Mouse (Mus musculus): Measurements from ENCODE around the gene Mymk. TPM values are rescaled to one million over a fixed set of nuclear protein-coding genes. Genes with fewer than 3 reads are reported as not detected.

The Mymk gene
- polyA plus RNA-seq, 1 experiment from 2014 or later, result 0.35 TPM

DNA sequence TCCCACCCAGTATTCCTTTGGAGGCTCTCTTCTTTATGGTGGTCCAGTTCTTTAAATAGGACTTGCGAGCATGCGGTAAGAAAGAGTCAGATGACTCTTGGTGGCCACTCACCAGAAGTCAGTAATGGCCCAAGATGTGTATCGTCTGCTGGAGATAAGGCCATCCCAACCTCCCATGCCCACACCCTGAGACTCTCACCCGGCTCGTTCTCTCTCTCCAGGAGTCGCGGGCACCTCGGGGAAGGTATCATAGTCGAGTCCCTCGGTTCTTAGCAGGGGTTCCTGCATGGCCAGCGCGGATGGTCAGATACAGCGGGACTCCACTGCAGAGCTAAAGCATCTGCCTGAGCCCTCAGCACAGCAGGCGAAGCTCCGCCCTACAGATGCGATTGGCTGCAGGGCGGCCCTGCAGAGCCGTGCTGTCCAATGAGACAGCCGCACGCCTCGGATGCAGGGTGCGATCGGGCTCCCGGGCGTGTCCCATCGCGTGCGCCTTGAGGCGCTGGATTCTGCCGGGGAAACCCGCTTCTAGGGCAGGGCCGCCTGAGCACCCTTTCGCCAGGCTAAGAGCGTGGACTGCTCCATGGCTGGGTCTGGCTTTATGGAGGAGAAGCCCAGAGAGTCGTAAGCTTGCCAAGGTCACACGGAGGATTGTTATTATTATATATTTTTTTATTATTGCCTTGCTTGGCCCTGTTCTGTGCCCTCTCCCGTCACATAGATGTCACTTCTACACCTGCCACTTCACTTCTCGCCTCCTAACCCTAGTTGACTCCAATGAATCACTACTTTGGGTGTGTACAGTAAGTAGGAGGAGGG, 44.2 kb downstream of the Mymk start, which contains the start of gene Slc2a6:
TSS of gene Slc2a6 (minus strand) at position 381 of the 819 bp plus-strand sequence.
- Histone ChIP-seq H3K4me2 (peak within 1 kb of the TSS; percentile 56), H3K9ac (peak within 1 kb of the TSS; percentile 39), H3K27ac (replicated peaks) (peak within 1 kb of the TSS; percentile 61), H3K27me3 (peaks cover 8% of the 10 kb centered on the region; the same call in 1 of the 2 replicates), H3K36me3 (no peaks in the 10 kb centered on the region), H3K4me3 (peak within 1 kb of the TSS; percentile 42), H3K4me1 (replicated peaks) (peaks cover 14% of the 10 kb centered on the region), H3K9me3 (no peaks in the 10 kb centered on the region)
- 1% methylated on average over 38 of the region's 38 CpGs for WGBS
- ATAC-seq (ENCODE audit: low FRiP score, low read depth), result peak; percentile 98

- Histone ChIP-seq H3K4me1 (replicated peaks) (peaks cover 14% of the 10 kb centered on the region), H3K36me3 (no peaks in the 10 kb centered on the region), H3K4me3 (peak overlapping the region; percentile 42), H3K27me3 (peaks cover 8% of the 10 kb centered on the region; the same call in 1 of the 2 replicates), H3K9me3 (no peaks in the 10 kb centered on the region), H3K4me2 (peak overlapping the region; percentile 56), H3K9ac (peak overlapping the region; percentile 39), H3K27ac (replicated peaks) (peak overlapping the region; percentile 61)
- ATAC-seq (ENCODE audit: low FRiP score, low read depth), result no peak
- 70% methylated on average over 10 of the region's 10 CpGs for WGBS
These were observed 44.9 kb downstream of the Mymk start for GRCm38 (mm10) chr2:27026857-27027617.

- H3K9me3 ChIP-seq, result no peaks in the 10 kb centered on the region
- no peak overlapping the region; the same call in 1 of the 2 replicates for H3K27ac ChIP-seq (replicated peaks)
- 0 out of 2 replicates have a peak, but pooled peaks cover 2% of the 10 kb centered on the region for H3K36me3 ChIP-seq
- H3K4me1 ChIP-seq (replicated peaks), result peaks cover 14% of the 10 kb centered on the region
- ATAC-seq (ENCODE audit: low FRiP score, low read depth), result no peak
- no peak overlapping the region for H3K9ac ChIP-seq
- H3K4me3 ChIP-seq, result no peak overlapping the region
- WGBS, result 90% methylated on average over 3 of the region's 3 CpGs
- peak overlapping the region; percentile 56 for H3K4me2 ChIP-seq
- H3K27me3 ChIP-seq, result peaks cover 8% of the 10 kb centered on the region; the same call in 1 of the 2 replicates
These were observed 45.6 kb downstream of the Mymk start for GRCm38 (mm10) chr2:27026332-27026731.

DNA sequence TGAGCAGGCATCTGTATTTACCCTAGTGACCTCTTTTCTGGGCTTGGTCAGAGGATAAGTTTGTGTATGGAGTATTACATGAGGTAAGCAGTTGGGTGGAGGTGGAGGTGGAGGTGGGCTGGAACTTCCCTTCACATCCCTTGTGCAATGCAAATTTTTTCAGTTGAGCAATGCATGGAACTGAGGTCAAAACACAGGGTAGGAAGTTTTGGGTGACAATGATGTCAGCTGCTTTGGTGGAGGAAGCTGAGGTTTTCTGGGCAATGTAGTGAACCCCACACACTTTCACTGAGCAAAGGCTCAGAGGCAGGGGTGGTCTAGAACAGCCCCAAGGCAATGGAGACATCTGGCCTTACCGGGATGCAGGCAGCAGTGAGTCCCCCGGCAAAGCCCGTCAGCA, 46.4 kb downstream of the Mymk start:
- 0 out of 2 replicates have a peak, but pooled peaks cover 2% of the 10 kb centered on the region for H3K36me3 ChIP-seq
- H3K4me2 ChIP-seq, result no peak overlapping the region
- no peak for ATAC-seq (ENCODE audit: low FRiP score, low read depth)
- H3K9me3 ChIP-seq, result no peaks in the 10 kb centered on the region
- 81% methylated on average over 3 of the region's 3 CpGs for WGBS
- no peak overlapping the region for H3K27ac ChIP-seq (replicated peaks)
- peaks cover 8% of the 10 kb centered on the region; the same call in 1 of the 2 replicates for H3K27me3 ChIP-seq
- no peak overlapping the region for H3K4me3 ChIP-seq
- no peak overlapping the region for H3K9ac ChIP-seq
- peaks cover 14% of the 10 kb centered on the region for H3K4me1 ChIP-seq (replicated peaks)

GRCm38 (mm10) chr2:27024136-27024535, 47.8 kb downstream of the Mymk start:
- 0 out of 2 replicates have a peak, but pooled peaks cover 8% of the 10 kb centered on the region for H3K36me3 ChIP-seq
- no peak overlapping the region for H3K27ac ChIP-seq (replicated peaks)
- H3K4me1 ChIP-seq (replicated peaks), result peaks cover 14% of the 10 kb centered on the region
- no peak overlapping the region for H3K4me3 ChIP-seq
- H3K27me3 ChIP-seq, result peaks cover 3% of the 10 kb centered on the region; the same call in 1 of the 2 replicates
- ATAC-seq (ENCODE audit: low FRiP score, low read depth), result no peak
- no peak overlapping the region for H3K4me2 ChIP-seq
- WGBS, result 82% methylated on average over 14 of the region's 14 CpGs
- H3K9ac ChIP-seq, result no peak overlapping the region
- no peaks in the 10 kb centered on the region for H3K9me3 ChIP-seq

DNA sequence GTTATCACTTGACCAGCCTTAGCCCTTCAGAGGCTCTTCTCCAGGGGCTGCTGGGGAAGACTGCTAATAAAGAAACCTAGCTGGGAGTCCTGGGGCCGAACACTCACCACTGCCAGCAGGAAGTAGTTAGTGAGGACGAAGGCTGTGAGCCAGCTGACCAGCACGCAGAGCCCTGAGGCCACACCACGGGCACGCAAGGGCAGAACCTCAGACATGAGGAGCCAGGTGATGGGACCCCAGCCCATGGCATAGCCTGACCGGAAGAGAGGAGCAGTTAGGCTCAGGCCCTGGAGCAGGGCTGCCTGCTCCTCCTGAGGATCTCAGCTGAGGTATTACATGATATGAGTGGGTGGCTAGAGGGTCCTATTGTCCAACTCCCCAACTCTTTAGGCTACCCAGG, 49.4 kb downstream of the Mymk start:
- H3K27me3 ChIP-seq, result no peaks in the 10 kb centered on the region
- whole genome bisulfite sequencing, result 80% methylated on average over 6 of the region's 6 CpGs
- H3K9ac ChIP-seq, result no peak overlapping the region

GRCm38 (mm10) chr2:27021103-27021502, 50.9 kb downstream of the Mymk start:
- Histone ChIP-seq H3K27ac (replicated peaks) (no peak overlapping the region), H3K9ac (no peak overlapping the region), H3K4me2 (no peak overlapping the region), H3K9me3 (no peaks in the 10 kb centered on the region), H3K36me3 (peaks cover 29% of the 10 kb centered on the region), H3K27me3 (no peaks in the 10 kb centered on the region), H3K4me1 (replicated peaks) (no peaks in the 10 kb centered on the region), H3K4me3 (no peak overlapping the region)
- 86% methylated on average over 1 of the region's 1 CpGs for WGBS
- no peak for ATAC-seq (ENCODE audit: low FRiP score, low read depth)

More for the DNA sequence above, 49.4 kb downstream of the Mymk start:
- no peak for ATAC-seq (ENCODE audit: low FRiP score, low read depth)
- H3K4me2 ChIP-seq, result no peak overlapping the region
- H3K4me1 ChIP-seq (replicated peaks), result peaks cover 13% of the 10 kb centered on the region
- peaks cover 18% of the 10 kb centered on the region for H3K36me3 ChIP-seq
- no peak overlapping the region for H3K4me3 ChIP-seq
- no peaks in the 10 kb centered on the region for H3K9me3 ChIP-seq
- H3K27ac ChIP-seq (replicated peaks), result no peak overlapping the region

DNA sequence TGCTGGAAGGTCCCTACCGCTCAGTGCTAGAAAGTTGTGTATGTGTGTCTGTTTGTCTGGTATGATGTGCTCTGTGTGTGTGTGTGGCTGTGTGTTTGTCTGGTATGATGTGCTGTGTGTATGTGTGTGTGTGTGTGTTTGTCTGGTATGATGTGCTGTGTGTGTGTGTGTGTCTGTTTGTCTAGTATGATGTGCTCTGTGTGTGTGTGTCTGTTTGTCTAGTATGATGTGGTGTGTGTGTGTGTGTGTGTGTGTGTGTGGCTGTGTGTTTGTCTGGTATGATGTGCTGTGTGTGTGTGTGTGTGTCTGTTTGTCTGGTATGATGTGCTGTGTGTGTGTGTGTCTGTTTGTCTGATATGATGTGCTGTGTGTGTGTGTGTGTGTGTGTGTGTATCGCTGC, 52.4 kb downstream of the Mymk start:
- no peak overlapping the region for H3K27ac ChIP-seq (replicated peaks)
- no peaks in the 10 kb centered on the region for H3K27me3 ChIP-seq
- no peak overlapping the region for H3K4me2 ChIP-seq
- no peak for ATAC-seq (ENCODE audit: low FRiP score, low read depth)
- no peaks in the 10 kb centered on the region for H3K4me1 ChIP-seq (replicated peaks)
- H3K4me3 ChIP-seq, result no peak overlapping the region
- no peaks in the 10 kb centered on the region for H3K9me3 ChIP-seq
- H3K9ac ChIP-seq, result no peak overlapping the region
- peaks cover 44% of the 10 kb centered on the region for H3K36me3 ChIP-seq
- 87% methylated on average over 2 of the region's 2 CpGs for WGBS

DNA sequence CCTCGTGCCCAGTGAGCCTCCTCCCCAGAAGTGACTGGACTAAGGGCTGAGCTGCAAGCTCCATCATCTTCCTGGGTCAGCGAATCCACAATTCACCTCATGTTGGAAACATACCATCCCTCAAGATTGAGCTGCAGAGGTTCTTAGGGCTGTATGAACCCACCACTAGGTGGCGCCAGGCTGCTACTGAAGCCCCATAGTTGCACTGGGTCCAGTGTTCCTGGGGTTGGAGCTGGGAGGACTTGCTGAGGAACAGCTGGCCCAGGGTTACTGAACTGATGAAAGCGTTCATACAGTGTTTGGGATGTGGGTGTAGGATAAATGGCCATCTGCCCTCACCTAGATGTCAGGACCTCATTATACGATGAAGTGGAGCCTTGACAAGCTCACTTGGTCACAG, 54.2 kb downstream of the Mymk start:
- H3K36me3 ChIP-seq, result peaks cover 55% of the 10 kb centered on the region
- H3K27me3 ChIP-seq, result no peaks in the 10 kb centered on the region
- no peak overlapping the region for H3K4me3 ChIP-seq
- H3K4me1 ChIP-seq (replicated peaks), result no peaks in the 10 kb centered on the region
- H3K4me2 ChIP-seq, result no peak overlapping the region
- no peak overlapping the region for H3K27ac ChIP-seq (replicated peaks)
- H3K9me3 ChIP-seq, result no peaks in the 10 kb centered on the region
- whole genome bisulfite sequencing, result 52% methylated on average over 5 of the region's 5 CpGs
- ATAC-seq (ENCODE audit: low FRiP score, low read depth), result 0 out of 2 replicates have a peak, but pooled peaks have one; percentile 10
- H3K9ac ChIP-seq, result no peak overlapping the region

Other genes with a start within 250 kb of the Mymk start
- gene Abo, start 207.2 kb downstream of the Mymk start, polyA plus RNA-seq (2015; fragmentation: Nextera tagmentation; extraction: Ambion mirVana), result 0.08 TPM in 1 of 2 replicates, not detected in the other
- gene Surf6, start 169.3 kb downstream of the Mymk start, polyA plus RNA-seq (2015; fragmentation: Nextera tagmentation; extraction: Ambion mirVana), result 28.9 and 31.2 TPM in 2 replicates
- 126 TPM in 2 replicates for gene Med22, start 161.5 kb downstream of the Mymk start, polyA plus RNA-seq (2015; fragmentation: Nextera tagmentation; extraction: Ambion mirVana)
- 390 and 399 TPM in 2 replicates for gene Rpl7a, start 161.4 kb downstream of the Mymk start, polyA plus RNA-seq (2015; fragmentation: Nextera tagmentation; extraction: Ambion mirVana)
- gene Surf2, start 155.8 kb downstream of the Mymk start, polyA plus RNA-seq (2015; fragmentation: Nextera tagmentation; extraction: Ambion mirVana), result 56.9 and 57.2 TPM in 2 replicates
- 84.8 and 87.1 TPM in 2 replicates for gene Surf1, start 155.6 kb downstream of the Mymk start, polyA plus RNA-seq (2015; fragmentation: Nextera tagmentation; extraction: Ambion mirVana)
- 111 and 114 TPM in 2 replicates for gene Surf4, start 138.3 kb downstream of the Mymk start, polyA plus RNA-seq (2015; fragmentation: Nextera tagmentation; extraction: Ambion mirVana)
- 0.12 TPM in 1 of 2 replicates, not detected in the other for gene Stkld1, start 138.1 kb downstream of the Mymk start, polyA plus RNA-seq (2015; fragmentation: Nextera tagmentation; extraction: Ambion mirVana)
- gene Rexo4, start 107.8 kb downstream of the Mymk start, polyA plus RNA-seq (2015; fragmentation: Nextera tagmentation; extraction: Ambion mirVana), result 37.9 and 39.3 TPM in 2 replicates
- not detected in 2 replicates for gene Adamts13, start 98.8 kb downstream of the Mymk start, polyA plus RNA-seq (2015; fragmentation: Nextera tagmentation; extraction: Ambion mirVana)
- 103 and 105 TPM in 2 replicates for gene Cacfd1, start 62.3 kb downstream of the Mymk start, polyA plus RNA-seq (2015; fragmentation: Nextera tagmentation; extraction: Ambion mirVana)
- 13.8 and 14.1 TPM in 2 replicates for gene Slc2a6, start 44.2 kb downstream of the Mymk start, polyA plus RNA-seq (2015; fragmentation: Nextera tagmentation; extraction: Ambion mirVana)
- 8.0 and 10.4 TPM in 2 replicates for gene Adamtsl2, start 7.2 kb upstream of the Mymk start, polyA plus RNA-seq (2015; fragmentation: Nextera tagmentation; extraction: Ambion mirVana)
- 7.7 and 9.6 TPM in 2 replicates for gene Fam163b, start 70.3 kb upstream of the Mymk start, polyA plus RNA-seq (2015; fragmentation: Nextera tagmentation; extraction: Ambion mirVana)
- 5.3 and 7.7 TPM in 2 replicates for gene Dbh, start 93.1 kb upstream of the Mymk start, polyA plus RNA-seq (2015; fragmentation: Nextera tagmentation; extraction: Ambion mirVana)
- 7.5 and 8.6 TPM in 2 replicates for gene Sardh, start 176.2 kb upstream of the Mymk start, polyA plus RNA-seq (2015; fragmentation: Nextera tagmentation; extraction: Ambion mirVana)

Data from hindbrain, embryonic 15.5 days (tissue).